Mouse (Mus musculus) brain, embryonic 14.5 days (tissue): Measurements from ENCODE around the gene Ssr2.

Source experiments
- CTCF ChIP-seq: fragments of 200-500 bp; IDR thresholded peaks from 2 replicates; pipeline ENCODE4 v1.5.1; 2012; ENCODE audit warnings: inconsistent platforms, mild to moderate bottlenecking, moderate library complexity, borderline replicate concordance; ENCODE audit not compliant: insufficient read depth, insufficient read length; ENCODE audit errors: extremely low read depth
- POLR2A ChIP-seq: fragments of 200-500 bp; IDR thresholded peaks from 2 replicates; pipeline ENCODE4 v1.6.1; 2012; ENCODE audit warnings: mild to moderate bottlenecking, inconsistent platforms, borderline replicate concordance; ENCODE audit not compliant: poor library complexity, insufficient read depth, insufficient read length, severe bottlenecking; ENCODE audit errors: extremely low read depth

DNA sequence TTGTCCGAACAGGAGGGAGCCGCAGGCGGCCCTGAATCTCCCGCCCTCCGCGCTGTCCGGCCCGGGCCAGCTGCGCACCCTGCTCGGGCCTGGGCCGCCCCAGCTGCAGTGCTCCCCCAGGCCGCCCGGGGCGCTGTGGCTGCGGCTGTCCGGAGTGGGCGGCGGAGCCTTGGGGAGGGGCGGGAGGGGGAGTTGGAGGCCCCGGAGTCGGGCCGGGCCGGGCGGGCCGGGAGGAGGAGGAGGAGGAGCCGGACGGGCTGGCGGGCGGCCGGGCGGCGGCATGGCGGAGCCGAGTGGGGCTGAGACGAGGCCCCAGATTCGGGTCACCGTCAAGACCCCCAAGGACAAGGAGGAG, 22.2 kb upstream of the Ssr2 start, which contains the start of gene Ubqln4:
- TF ChIP-seq CTCF (peak; percentile 79), POLR2A (peak; percentile 81)
